Mouse (Mus musculus) stomach, postnatal 0 days (tissue): ENCODE data around the gene Txnrd2.

ENCODE experiments used
- CTCF ChIP-seq: IDR thresholded peaks from 2 replicates; pipeline ENCODE4 v1.5.1; 2016; ENCODE audit warnings: antibody characterized with exemption, low read depth, mild to moderate bottlenecking, moderate library complexity
- EP300 ChIP-seq: optimal IDR thresholded peaks from 2 replicates; pipeline ENCODE3; 2016; ENCODE audit warnings: antibody characterized with exemption

DNA sequence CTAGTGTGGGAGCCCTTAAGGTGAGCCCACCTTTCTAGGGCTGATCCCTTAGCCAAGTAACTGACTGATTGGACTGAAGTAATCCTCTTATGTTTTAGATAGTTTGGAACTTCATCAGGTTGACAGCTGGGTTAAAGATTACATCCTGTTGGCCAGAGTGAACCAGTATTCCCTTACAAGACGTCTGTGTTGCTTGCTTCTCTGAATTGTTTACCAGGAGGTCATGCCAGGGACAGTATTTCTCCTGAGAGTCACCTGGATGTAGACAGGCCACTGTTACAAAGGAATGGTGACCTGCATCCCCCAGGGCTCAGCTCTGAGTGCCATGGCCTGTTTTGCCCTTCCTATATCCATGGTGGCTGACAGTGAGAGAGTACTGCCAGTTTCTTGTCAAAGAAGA, 47.7 kb upstream of the Txnrd2 start:
- TF ChIP-seq CTCF (no peak), EP300 (no peak)
